Mouse (Mus musculus): ENCODE measurements around the gene Grid1. TPM values are rescaled to one million over a fixed set of nuclear protein-coding genes. Genes with fewer than 3 reads are reported as not detected.

Gene Grid1
- polyA plus RNA-seq, 1 experiment from 2014 or later, result 1.1 TPM

GRCm38 (mm10) chr14:34969102-34969819 lies 149.4 kb downstream of the Grid1 start:
- no peak overlapping the region for H3K4me2 ChIP-seq (ENCODE audit: low read length)
- peak; percentile 95 for DNase-seq (ENCODE audit: low spot score)
- no peak overlapping the region for H3K9ac ChIP-seq (ENCODE audit: low read length)
- no peaks in the 10 kb centered on the region for H3K36me3 ChIP-seq (ENCODE audit: control insufficient read depth, insufficient read depth, low read length)
- peak; percentile 95 for ATAC-seq
- 10% methylated on average over 6 of the region's 6 CpGs for WGBS
- peaks cover 5% of the 10 kb centered on the region; the same call in 1 of the 2 replicates for H3K4me1 ChIP-seq (ENCODE audit: control insufficient read depth, insufficient read depth, low read length)
- peaks cover 8% of the 10 kb centered on the region; the same call in 1 of the 2 replicates for H3K27me3 ChIP-seq (replicated peaks; ENCODE audit: control insufficient read depth, insufficient read depth, low read length)
- H3K9me3 ChIP-seq (replicated peaks; ENCODE audit: control insufficient read depth, low read length), result no peaks in the 10 kb centered on the region
- H3K27ac ChIP-seq (ENCODE audit: low read depth, low read length), result no peak overlapping the region
- no peak overlapping the region for H3K4me3 ChIP-seq (ENCODE audit: low read depth, low read length)

GRCm38 (mm10) chr14:34972930-34973329 lies 153.0 kb downstream of the Grid1 start:
- no peak for DNase-seq (ENCODE audit: low spot score)
- no peaks in the 10 kb centered on the region for H3K9me3 ChIP-seq (replicated peaks; ENCODE audit: control insufficient read depth, low read length)
- peaks cover 5% of the 10 kb centered on the region; the same call in 1 of the 2 replicates for H3K4me1 ChIP-seq (ENCODE audit: control insufficient read depth, insufficient read depth, low read length)
- WGBS, result 80% methylated on average over 3 of the region's 3 CpGs
- H3K4me3 ChIP-seq (ENCODE audit: low read depth, low read length), result no peak overlapping the region
- no peak overlapping the region for H3K27ac ChIP-seq (ENCODE audit: low read depth, low read length)
- no peak overlapping the region for H3K4me2 ChIP-seq (ENCODE audit: low read length)
- ATAC-seq, result no peak
- no peak overlapping the region for H3K9ac ChIP-seq (ENCODE audit: low read length)
- H3K36me3 ChIP-seq (ENCODE audit: control insufficient read depth, insufficient read depth, low read length), result no peaks in the 10 kb centered on the region
- peaks cover 8% of the 10 kb centered on the region; the same call in 1 of the 2 replicates for H3K27me3 ChIP-seq (replicated peaks; ENCODE audit: control insufficient read depth, insufficient read depth, low read length)

GRCm38 (mm10) chr14:34980756-34981155 lies 160.8 kb downstream of the Grid1 start:
- no peaks in the 10 kb centered on the region for H3K9me3 ChIP-seq (replicated peaks; ENCODE audit: control insufficient read depth, low read length)
- 7% methylated on average over 2 of the region's 2 CpGs for WGBS
- no peak overlapping the region for H3K27ac ChIP-seq (ENCODE audit: low read depth, low read length)
- no peak overlapping the region for H3K9ac ChIP-seq (ENCODE audit: low read length)
- H3K4me1 ChIP-seq (ENCODE audit: control insufficient read depth, insufficient read depth, low read length), result no peaks in the 10 kb centered on the region
- H3K4me2 ChIP-seq (ENCODE audit: low read length), result no peak overlapping the region
- no peaks in the 10 kb centered on the region for H3K36me3 ChIP-seq (ENCODE audit: control insufficient read depth, insufficient read depth, low read length)
- no peak for ATAC-seq
- DNase-seq (ENCODE audit: low spot score), result no peak
- H3K27me3 ChIP-seq (replicated peaks; ENCODE audit: control insufficient read depth, insufficient read depth, low read length), result 0 out of 2 replicates have a peak, but pooled peaks cover under 1% of the 10 kb centered on the region
- no peak overlapping the region for H3K4me3 ChIP-seq (ENCODE audit: low read depth, low read length)

GRCm38 (mm10) chr14:34989131-34989530 lies 169.2 kb downstream of the Grid1 start:
- Histone ChIP-seq H3K36me3 (ENCODE audit: control insufficient read depth, insufficient read depth, low read length) (no peaks in the 10 kb centered on the region), H3K4me2 (ENCODE audit: low read length) (no peak overlapping the region), H3K4me1 (ENCODE audit: control insufficient read depth, insufficient read depth, low read length) (no peaks in the 10 kb centered on the region), H3K27me3 (replicated peaks; ENCODE audit: control insufficient read depth, insufficient read depth, low read length) (0 out of 2 replicates have a peak, but pooled peaks cover 5% of the 10 kb centered on the region), H3K27ac (ENCODE audit: low read depth, low read length) (no peak overlapping the region), H3K4me3 (ENCODE audit: low read depth, low read length) (no peak overlapping the region), H3K9ac (ENCODE audit: low read length) (no peak overlapping the region), H3K9me3 (replicated peaks; ENCODE audit: control insufficient read depth, low read length) (no peaks in the 10 kb centered on the region)
- DNase-seq (ENCODE audit: low spot score) (no peak), ATAC-seq (no peak)
- WGBS, result 85% methylated on average over 5 of the region's 5 CpGs

GRCm38 (mm10) chr14:35006736-35007135 lies 186.8 kb downstream of the Grid1 start:
- Histone ChIP-seq H3K27me3 (replicated peaks; ENCODE audit: control insufficient read depth, insufficient read depth, low read length) (no peaks in the 10 kb centered on the region), H3K4me2 (ENCODE audit: low read length) (no peak overlapping the region), H3K27ac (ENCODE audit: low read depth, low read length) (no peak overlapping the region), H3K4me3 (ENCODE audit: low read depth, low read length) (no peak overlapping the region), H3K36me3 (ENCODE audit: control insufficient read depth, insufficient read depth, low read length) (no peaks in the 10 kb centered on the region), H3K9ac (ENCODE audit: low read length) (no peak overlapping the region), H3K4me1 (ENCODE audit: control insufficient read depth, insufficient read depth, low read length) (peaks cover 9% of the 10 kb centered on the region), H3K9me3 (replicated peaks; ENCODE audit: control insufficient read depth, low read length) (no peaks in the 10 kb centered on the region)
- WGBS, result 84% methylated on average over 7 of the region's 7 CpGs
- ATAC-seq (no peak), DNase-seq (ENCODE audit: low spot score) (no peak)

- 17% methylated on average over 3 of the region's 3 CpGs for WGBS
- no peaks in the 10 kb centered on the region for H3K9me3 ChIP-seq (replicated peaks; ENCODE audit: control insufficient read depth, low read length)
- no peak overlapping the region for H3K27ac ChIP-seq (ENCODE audit: low read depth, low read length)
- DNase-seq (ENCODE audit: low spot score) (peak; percentile 48), ATAC-seq (peak; percentile 81)
- H3K27me3 ChIP-seq (replicated peaks; ENCODE audit: control insufficient read depth, insufficient read depth, low read length), result no peaks in the 10 kb centered on the region
- H3K4me2 ChIP-seq (ENCODE audit: low read length), result no peak overlapping the region
- H3K36me3 ChIP-seq (ENCODE audit: control insufficient read depth, insufficient read depth, low read length), result no peaks in the 10 kb centered on the region
- H3K4me3 ChIP-seq (ENCODE audit: low read depth, low read length), result no peak overlapping the region
- no peak overlapping the region for H3K9ac ChIP-seq (ENCODE audit: low read length)
- peaks cover 9% of the 10 kb centered on the region for H3K4me1 ChIP-seq (ENCODE audit: control insufficient read depth, insufficient read depth, low read length)
Measured at GRCm38 (mm10) chr14:35008674-35009073, 188.8 kb downstream of the Grid1 start.

- Histone ChIP-seq H3K36me3 (ENCODE audit: control insufficient read depth, insufficient read depth, low read length) (no peaks in the 10 kb centered on the region), H3K27ac (ENCODE audit: low read depth, low read length) (no peak overlapping the region; the same call in 1 of the 2 replicates), H3K27me3 (replicated peaks; ENCODE audit: control insufficient read depth, insufficient read depth, low read length) (no peaks in the 10 kb centered on the region), H3K9ac (ENCODE audit: low read length) (no peak overlapping the region), H3K9me3 (replicated peaks; ENCODE audit: control insufficient read depth, low read length) (no peaks in the 10 kb centered on the region), H3K4me1 (ENCODE audit: control insufficient read depth, insufficient read depth, low read length) (peaks cover 9% of the 10 kb centered on the region), H3K4me2 (ENCODE audit: low read length) (no peak overlapping the region), H3K4me3 (ENCODE audit: low read depth, low read length) (no peak overlapping the region)
- DNase-seq (ENCODE audit: low spot score) (peak; percentile 61), ATAC-seq (peak; percentile 68)
- WGBS, result 10% methylated on average over 9 of the region's 9 CpGs
Measured at GRCm38 (mm10) chr14:35009074-35009473, 189.2 kb downstream of the Grid1 start.

- Histone ChIP-seq H3K27ac (ENCODE audit: low read depth, low read length) (no peak overlapping the region), H3K9me3 (replicated peaks; ENCODE audit: control insufficient read depth, low read length) (no peaks in the 10 kb centered on the region), H3K36me3 (ENCODE audit: control insufficient read depth, insufficient read depth, low read length) (no peaks in the 10 kb centered on the region), H3K4me1 (ENCODE audit: control insufficient read depth, insufficient read depth, low read length) (peaks cover 3% of the 10 kb centered on the region; the same call in 1 of the 2 replicates), H3K27me3 (replicated peaks; ENCODE audit: control insufficient read depth, insufficient read depth, low read length) (no peaks in the 10 kb centered on the region), H3K9ac (ENCODE audit: low read length) (no peak overlapping the region), H3K4me2 (ENCODE audit: low read length) (no peak overlapping the region), H3K4me3 (ENCODE audit: low read depth, low read length) (no peak overlapping the region)
- ATAC-seq (no peak), DNase-seq (ENCODE audit: low spot score) (no peak)
- 90% methylated on average over 8 of the region's 8 CpGs for WGBS
Measured at GRCm38 (mm10) chr14:35026686-35027085, 206.8 kb downstream of the Grid1 start.

GRCm38 (mm10) chr14:35027501-35028140 lies 207.7 kb downstream of the Grid1 start:
- H3K36me3 ChIP-seq (ENCODE audit: control insufficient read depth, insufficient read depth, low read length), result no peaks in the 10 kb centered on the region
- H3K9me3 ChIP-seq (replicated peaks; ENCODE audit: control insufficient read depth, low read length), result no peaks in the 10 kb centered on the region
- no peaks in the 10 kb centered on the region for H3K27me3 ChIP-seq (replicated peaks; ENCODE audit: control insufficient read depth, insufficient read depth, low read length)
- peak; percentile 83 for DNase-seq (ENCODE audit: low spot score)
- WGBS, result 46% methylated on average over 11 of the region's 11 CpGs
- no peak overlapping the region for H3K27ac ChIP-seq (ENCODE audit: low read depth, low read length)
- H3K4me2 ChIP-seq (ENCODE audit: low read length), result no peak overlapping the region
- H3K9ac ChIP-seq (ENCODE audit: low read length), result no peak overlapping the region
- peak; percentile 89 for ATAC-seq
- no peak overlapping the region for H3K4me3 ChIP-seq (ENCODE audit: low read depth, low read length)
- peaks cover 3% of the 10 kb centered on the region; the same call in 1 of the 2 replicates for H3K4me1 ChIP-seq (ENCODE audit: control insufficient read depth, insufficient read depth, low read length)

Measured in forebrain, embryonic 14.5 days (tissue).